Mouse (Mus musculus): ENCODE measurements at regions not wholly inside any gene's neighbourhood (a gene's known extent, or its start where the extent isn't known, plus 50 kb on each side); places are given as distances from the start of the nearest gene placed in this dataset.

DNA sequence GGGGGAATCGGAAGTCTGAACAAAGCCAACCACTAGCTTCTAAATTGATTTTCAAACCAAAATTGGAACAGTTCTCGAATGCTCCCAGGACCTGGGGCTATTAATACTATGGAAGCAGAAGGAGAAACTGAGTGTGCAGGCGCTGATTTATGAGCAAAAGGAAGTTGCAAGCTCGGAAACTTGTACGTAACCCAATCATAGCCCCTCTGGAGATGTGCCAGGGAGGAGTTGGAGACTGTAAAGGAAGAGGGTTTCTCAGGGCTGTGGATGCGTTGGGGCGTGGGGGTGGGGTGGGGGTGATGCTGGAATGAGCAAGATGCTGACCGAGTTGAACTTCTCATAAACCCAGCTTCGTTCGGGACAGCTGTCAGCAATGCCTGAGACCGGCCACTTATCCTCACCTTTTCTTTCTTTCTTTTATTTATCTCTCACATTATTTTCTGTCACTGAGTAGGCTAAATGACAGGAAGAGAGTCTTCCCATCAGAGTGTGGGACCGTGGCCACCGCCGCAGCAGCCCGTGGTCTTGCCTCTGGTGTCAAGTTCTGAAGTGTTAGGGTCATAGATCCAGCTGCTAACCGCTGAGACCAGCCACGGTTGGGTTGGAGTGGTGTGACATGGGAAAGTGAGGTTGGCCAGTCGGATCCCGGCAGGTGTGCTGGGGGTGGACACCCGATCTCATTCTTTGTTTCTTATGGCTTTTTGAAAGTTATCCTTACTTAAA is 54.2 kb upstream of the Gm3045 start:
- TF ChIP-seq POLR2A (IDR thresholded peaks at IDR 0.05; ENCODE audit: low read depth, low read length) (no peak), CTCF (IDR thresholded peaks at IDR 0.05; ENCODE audit: borderline replicate concordance, insufficient read depth, low read length) (no peak)
